Mouse (Mus musculus): Measurements from ENCODE around the gene Olfr1164.

DNA sequence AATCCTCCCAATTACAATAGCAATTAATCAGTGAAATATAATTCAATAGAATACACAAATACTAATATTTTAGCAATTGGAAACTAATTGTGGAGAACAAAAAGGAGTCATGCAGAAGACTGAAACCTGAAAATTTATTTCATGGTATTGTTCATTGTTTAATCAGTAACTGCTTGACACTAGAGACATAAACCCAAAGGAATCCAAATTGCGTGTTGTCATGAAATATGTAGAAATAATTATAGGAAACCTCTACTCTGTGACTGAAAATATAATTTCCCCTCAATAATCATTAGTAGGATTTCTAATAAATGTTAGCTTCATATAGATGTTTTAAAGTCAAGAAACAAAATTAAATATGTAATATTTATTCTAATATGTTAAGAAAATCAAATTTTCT, 34.4 kb upstream of the Olfr1164 start, which contains the start of gene Olfr1166:
- TF ChIP-seq POLR2A (IDR thresholded peaks at IDR 0.05; ENCODE audit: low read depth, low read length) (no peak), CTCF (IDR thresholded peaks at IDR 0.05; ENCODE audit: extremely low read depth, insufficient read length, insufficient replicate concordance, low read depth, low read length) (no peak)

All from small intestine, adult 2 months (tissue).